Mouse (Mus musculus) lung, postnatal 14 days (tissue): ENCODE measurements at regions not wholly inside any gene's neighbourhood (a gene's known extent, or its start where the extent isn't known, plus 50 kb on each side); places are given as distances from the start of the nearest gene placed in this dataset.
A peak's percentile ranks its signal among the peaks of the same experiment; 100 is the strongest.
"Not testable (repeated sequence)": the region's sequence is repeated elsewhere in the genome, so short reads cannot be mapped to it uniquely, and the experiment has no call there.

Source experiments
- DNase-seq: peaks from one replicate; pipeline ENCODE4 v3.0.0; 2021

DNA sequence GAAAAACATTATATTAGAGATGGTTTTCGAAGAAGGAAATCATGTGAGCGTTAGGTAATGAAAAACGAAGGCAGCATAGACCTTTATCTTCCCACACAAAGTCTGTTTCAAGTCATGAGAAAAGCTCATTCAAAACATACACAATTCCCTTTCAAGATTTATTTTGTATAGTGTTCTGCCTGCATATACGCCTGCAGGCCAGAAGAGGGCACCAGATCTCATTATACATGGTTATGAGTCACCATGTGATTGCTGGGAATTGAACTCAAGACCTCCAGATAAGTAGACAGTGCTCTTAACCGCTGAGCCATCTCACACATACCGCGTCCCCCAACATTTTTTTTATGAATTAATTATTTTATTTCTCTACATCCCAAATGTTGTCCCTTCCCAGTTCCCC is 578.3 kb upstream of the Ccdc54 start:
- no peak for DNase-seq

- no peak for DNase-seq
Measured at GRCm38 (mm10) chr16:51160768-51161167, 569.8 kb upstream of the Ccdc54 start.

GRCm38 (mm10) chr16:51138575-51138974 is 547.6 kb upstream of the Ccdc54 start:
- no peak for DNase-seq

DNA sequence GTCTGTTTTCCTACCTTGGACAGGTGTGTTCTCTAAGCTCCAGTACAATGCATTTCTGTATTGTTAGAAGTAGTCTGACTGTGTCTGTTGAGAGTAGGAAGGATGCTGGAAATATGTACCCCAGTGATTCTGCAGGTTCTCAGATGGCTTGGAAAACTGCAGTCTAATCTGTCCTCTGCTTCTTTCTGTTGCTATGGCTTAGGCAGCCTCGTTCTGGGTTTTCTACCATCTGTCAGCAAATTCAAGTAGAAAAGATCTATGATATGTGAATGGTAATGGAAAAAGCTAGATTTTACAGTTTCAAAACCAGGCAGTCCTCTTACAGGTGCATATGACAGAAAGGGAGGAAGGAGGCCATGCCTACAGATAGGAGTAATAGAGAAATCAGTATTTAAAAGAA is 528.9 kb upstream of the Ccdc54 start:
- DNase-seq, result no peak

DNA sequence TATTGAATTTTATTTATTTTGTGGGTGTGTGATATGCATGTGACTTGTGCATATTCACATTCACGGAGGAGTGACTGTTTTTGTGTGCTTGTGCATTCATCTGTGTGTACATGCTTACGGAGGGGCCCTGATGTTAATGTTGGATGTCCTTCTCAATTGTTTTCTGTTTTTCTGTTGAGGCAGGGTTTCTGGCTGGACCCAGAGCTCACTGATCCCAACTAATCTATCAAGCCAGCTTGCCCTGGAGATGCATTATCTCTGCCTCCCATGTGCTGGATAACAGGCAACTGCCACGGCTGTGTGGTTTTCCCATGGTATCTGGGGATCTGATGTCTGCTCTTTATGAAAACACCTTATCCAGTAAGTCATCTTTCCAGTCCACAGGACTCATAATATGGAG is 527.4 kb upstream of the Ccdc54 start:
- no peak for DNase-seq

DNA sequence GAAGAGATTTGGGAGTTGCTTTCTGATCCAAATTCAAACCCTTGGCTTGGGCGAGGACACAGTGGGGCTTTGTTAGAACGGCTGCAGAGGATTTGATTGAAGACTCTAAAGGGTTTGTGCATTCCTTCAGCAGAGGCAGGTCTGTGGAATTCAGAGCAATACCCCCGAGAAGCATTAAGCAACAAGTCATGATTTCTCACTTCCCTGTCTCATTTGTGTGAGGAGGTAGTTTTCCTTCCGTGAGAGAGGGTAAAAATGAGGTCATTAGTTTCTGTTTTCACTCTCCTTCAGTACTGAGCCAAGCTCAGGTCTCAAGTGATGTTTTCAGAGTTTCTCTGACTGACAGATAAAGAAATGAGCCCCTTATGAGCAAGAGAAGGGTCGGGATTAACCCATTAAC is 526.9 kb upstream of the Ccdc54 start:
- no peak for DNase-seq

GRCm38 (mm10) chr16:51109864-51110263 is 518.9 kb upstream of the Ccdc54 start:
- no peak for DNase-seq

DNA sequence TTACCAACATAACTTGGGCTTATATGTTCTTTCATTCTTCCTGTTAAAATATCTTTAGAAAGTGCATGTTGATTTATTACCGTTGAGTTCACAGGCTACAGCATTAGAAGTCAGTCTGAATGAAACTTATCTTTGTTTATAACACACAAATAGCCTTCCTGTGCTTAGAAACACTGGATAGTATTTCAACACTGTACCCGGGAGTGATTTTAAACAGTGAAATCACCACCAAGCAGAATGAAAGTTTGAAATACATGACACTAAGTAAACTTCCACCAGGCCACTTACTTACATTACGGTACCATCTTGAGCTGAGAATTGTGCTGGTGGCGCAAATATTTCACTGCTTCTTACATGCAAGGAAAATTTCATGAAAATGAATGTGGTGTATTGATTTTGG is 516.5 kb upstream of the Ccdc54 start:
- DNase-seq, result no peak

DNA sequence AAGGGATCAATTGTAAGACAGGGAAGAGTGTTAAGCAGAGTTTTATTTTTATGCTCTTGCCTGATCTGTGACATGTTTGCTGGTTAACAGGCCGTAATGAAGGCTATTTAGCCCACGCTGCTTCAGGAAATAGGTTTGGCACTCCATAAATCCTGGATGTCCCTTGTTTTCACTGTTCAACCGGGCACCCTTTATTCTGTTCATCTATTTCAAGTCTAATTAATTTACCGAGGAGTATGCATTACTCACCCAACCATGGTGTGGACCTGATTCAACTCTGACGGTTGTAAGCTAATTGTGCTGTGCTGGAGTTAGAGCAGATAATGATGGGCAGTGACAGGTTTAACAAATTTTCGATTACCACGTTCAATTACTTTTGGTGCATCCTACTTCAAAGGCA is 495.6 kb upstream of the Ccdc54 start:
- no peak for DNase-seq

DNA sequence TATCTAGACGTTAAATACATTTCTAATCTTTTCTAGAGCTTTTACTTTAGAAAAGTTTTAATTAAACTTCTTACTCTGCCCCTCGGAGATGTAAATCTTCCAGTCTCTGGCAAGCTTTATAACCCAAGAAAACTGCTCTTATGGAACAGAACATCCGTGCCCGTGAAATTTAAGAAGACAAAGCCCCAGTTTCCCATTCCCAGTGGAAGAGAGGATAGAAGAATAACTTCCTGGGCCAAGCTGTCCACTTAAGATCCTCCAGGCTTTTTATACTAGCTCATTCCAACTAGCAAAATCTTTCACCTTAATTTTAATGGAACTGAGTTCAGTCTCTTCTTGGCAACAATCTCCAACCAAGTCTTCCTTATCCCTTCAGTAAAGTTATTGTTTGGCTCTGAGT is 489.2 kb upstream of the Ccdc54 start:
- no peak for DNase-seq

GRCm38 (mm10) chr16:51048650-51049049 is 457.7 kb upstream of the Ccdc54 start:
- DNase-seq, result peak; percentile 19

DNA sequence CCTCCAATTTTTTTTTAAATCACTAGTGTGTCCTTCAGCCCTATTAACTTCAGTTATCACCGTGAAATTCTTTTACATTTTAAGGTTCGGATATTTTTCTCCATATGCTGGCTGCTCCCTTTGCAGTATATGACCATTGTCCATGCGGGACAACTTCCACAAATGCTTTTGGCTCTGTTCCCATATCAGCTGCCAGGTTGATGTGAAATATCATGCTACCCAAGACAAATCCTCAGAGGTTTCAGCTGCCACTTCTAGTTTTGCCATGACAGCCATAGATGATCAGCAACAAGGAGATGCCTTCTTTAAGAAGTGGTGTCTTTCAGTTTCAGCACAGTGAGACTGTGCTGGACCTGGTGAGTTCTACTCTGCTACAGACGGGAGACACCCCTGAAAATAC is 457.2 kb upstream of the Ccdc54 start:
- no peak for DNase-seq

GRCm38 (mm10) chr16:51041311-51041710 is 450.4 kb upstream of the Ccdc54 start:
- no peak for DNase-seq

DNA sequence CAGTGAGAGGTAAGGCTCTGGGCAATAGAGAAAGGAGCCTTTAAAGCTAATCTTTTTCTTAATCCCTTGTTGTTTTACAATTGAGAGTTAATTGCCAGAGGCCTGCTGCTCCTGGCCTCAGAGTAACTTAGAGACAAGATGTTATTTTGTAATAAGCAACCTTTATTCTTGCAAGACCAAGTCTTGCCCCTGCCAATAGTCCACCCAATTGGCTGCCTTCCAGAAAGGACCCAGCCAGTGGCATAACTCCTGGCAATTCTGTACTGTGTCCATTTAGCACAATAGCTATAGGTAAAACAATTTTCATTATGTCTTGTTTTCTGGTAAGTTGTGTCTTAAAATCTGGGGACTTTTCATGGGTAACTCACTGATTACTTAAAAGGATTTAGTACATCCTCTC is 411.9 kb upstream of the Ccdc54 start:
- no peak for DNase-seq

DNA sequence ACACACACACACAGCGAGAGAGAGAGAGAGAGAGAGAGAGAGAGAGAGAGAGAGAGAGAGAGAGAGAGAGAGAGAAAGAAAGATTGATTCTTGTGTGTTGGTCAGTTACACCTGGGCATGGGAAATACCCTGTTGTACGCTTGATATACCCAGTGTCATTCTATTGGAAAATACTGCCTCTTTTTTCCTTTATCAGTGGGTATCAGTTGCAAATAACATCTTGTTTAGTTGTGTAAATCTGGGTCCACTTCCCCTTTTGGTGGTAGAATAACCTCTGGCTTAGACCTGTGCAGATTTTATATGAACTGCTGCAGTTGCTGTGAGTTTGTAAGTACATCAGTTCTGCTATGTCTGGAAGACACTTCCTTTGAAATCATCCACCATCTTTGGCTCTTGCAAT is 373.4 kb upstream of the Ccdc54 start:
- no peak for DNase-seq

DNA sequence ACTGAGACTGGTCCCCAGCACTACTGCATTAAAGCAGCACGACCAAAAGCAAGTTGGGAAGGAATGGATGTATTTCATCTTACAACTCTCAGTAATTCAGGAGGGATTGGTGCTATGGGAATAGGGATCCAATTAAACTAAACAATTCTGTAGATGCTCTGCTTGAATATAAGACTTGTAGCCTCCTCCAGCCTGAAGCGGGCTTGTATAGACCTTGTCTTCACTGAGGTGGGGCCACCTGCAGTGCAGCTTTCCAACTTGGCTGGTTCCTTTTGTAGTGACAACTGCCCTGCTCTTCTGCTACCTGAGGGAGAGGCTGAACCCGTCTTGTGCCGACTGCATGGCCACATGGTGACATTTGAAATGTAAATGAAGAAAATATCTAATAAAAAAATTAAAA is 353.1 kb upstream of the Ccdc54 start:
- DNase-seq, result no peak

GRCm38 (mm10) chr16:50943581-50943980 is 352.6 kb upstream of the Ccdc54 start:
- not testable (repeated sequence) for DNase-seq

GRCm38 (mm10) chr16:50942291-50942690 is 351.3 kb upstream of the Ccdc54 start:
- no peak for DNase-seq

GRCm38 (mm10) chr16:50939316-50939715 is 348.4 kb upstream of the Ccdc54 start:
- DNase-seq, result no peak

DNA sequence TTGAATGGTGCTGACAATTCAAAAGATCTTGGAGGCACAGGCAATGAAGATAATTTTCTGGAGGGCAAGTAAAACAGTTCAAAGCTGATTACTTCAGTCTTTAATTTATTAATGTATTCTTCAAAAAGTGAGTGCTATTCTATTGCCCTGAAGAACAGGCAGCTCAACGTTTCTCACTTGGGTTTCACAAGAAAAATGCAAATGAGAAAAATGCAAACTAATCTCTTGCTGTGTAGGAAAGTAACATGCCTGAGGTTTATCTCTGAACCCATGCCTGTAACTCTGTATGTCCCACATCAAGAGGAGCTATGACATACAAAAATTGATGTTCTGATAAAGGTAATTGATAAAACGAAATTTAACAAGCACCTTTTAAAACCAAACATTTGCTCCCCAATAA is 316.8 kb upstream of the Ccdc54 start:
- DNase-seq, result no peak

GRCm38 (mm10) chr16:50899151-50899550 is 308.2 kb upstream of the Ccdc54 start:
- DNase-seq, result no peak

- DNase-seq, result peak; percentile 5
Measured at GRCm38 (mm10) chr16:50877926-50878325, 287.0 kb upstream of the Ccdc54 start.

DNA sequence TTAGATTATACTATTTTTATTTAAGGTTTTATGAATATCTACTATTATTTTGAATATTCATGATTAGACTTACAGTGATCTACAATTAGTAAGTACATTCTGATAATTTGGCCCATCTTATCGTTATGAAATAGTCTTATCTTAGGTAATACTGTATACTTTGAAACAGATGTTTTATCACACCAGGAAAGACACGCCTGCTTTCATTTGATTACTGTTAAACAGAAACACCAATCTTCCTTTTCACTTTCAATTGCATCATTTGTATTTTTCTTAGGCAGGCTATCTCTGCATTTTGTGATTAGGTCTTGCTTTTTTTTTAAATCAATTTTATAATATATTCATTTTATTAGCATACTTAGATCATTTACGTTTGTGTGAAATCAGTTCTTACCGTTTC is 280.4 kb upstream of the Ccdc54 start:
- DNase-seq, result no peak

- no peak for DNase-seq
Measured at GRCm38 (mm10) chr16:50863565-50863964, 272.6 kb upstream of the Ccdc54 start.

GRCm38 (mm10) chr16:50859513-50859912 is 268.6 kb upstream of the Ccdc54 start:
- DNase-seq, result no peak

GRCm38 (mm10) chr16:50852081-50852480 is 261.1 kb upstream of the Ccdc54 start:
- DNase-seq, result no peak
